Mouse (Mus musculus) gastrocnemius, adult 18-20 months (tissue): ENCODE measurements around the gene Hhipl2. TPM values are rescaled to one million over a fixed set of nuclear protein-coding genes. Genes with fewer than 3 reads are reported as not detected.
A peak's percentile ranks its signal among the peaks of the same experiment; 100 is the strongest.
"Not testable (repeated sequence)": the region's sequence is repeated elsewhere in the genome, so short reads cannot be mapped to it uniquely, and the experiment has no call there.

Experiments
- DNase-seq: peaks from one replicate; pipeline ENCODE4 v3.0.0; 2021; ENCODE audit warnings: low spot score
- long read RNA-seq, 2 experiments: library from polyadenylated mRNA; stranded (forward); transcript quantifications; one replicate each; pipeline ENCODE4 v2.0.0; 2021
- total RNA-seq, 2 experiments: library from RNA; stranded (reverse); gene quantifications; 2 replicates each; pipeline ENCODE4 v1.2.3; 2021

Hhipl2 gene
- not detected for total RNA-seq
- long read RNA-seq, experiment 1 = 0 reads
- long read RNA-seq, experiment 2 = 0 reads

- no peak for DNase-seq
Measured at GRCm38 (mm10) chr1:183417873-183418272, at the start of gene Hhipl2. Gene Hhipl2, plus strand, starts transcription at chr1:183418215.

- DNase-seq = peak; percentile 16
Measured at GRCm38 (mm10) chr1:183368601-183369400, 49.2 kb upstream of the Hhipl2 start.

- DNase-seq = peak; percentile 95
Measured at GRCm38 (mm10) chr1:183369427-183370014, 48.5 kb upstream of the Hhipl2 start, which contains the start of gene Mia3. Gene Mia3, minus strand, starts transcription at chr1:183369553.

DNA sequence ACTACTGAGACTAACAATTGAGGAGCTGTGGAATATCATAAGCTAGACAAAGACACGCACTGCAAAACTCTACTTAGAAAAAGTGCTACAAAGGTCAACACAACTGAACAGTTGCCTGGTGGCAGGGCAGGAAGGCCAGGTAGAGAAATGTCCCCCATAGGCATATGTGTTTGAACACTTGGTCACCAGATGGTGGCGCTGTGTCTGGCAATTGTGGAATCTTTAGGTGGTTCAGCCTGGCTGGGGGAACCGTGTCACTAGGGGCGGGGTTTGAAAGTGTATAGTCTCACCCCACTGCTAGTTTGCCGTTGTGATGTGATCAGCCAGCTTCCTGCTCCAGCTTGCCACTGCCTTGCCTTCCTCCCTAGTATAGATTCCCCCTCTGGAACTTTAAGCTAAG lies 43.3 kb upstream of the Hhipl2 start:
- no peak for DNase-seq

DNA sequence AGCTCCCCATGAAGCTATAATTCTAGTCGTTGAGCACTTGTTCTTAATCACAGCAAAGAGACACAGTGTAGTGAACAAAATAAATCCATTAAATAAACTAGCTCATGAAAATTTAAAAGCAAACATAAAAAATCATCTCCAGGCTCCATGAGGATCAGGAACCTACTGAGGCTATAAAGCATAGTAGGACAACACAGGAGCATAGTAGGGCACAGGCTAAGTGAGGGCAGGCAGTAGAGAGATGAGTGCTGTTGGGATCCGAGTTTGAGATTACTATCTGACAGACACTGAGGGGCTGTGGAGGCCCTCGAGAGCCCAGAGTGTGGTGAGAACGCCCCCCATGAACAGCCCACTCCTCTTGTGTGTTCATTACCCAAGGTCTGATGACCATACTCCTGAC lies 41.0 kb upstream of the Hhipl2 start:
- DNase-seq = no peak

DNA sequence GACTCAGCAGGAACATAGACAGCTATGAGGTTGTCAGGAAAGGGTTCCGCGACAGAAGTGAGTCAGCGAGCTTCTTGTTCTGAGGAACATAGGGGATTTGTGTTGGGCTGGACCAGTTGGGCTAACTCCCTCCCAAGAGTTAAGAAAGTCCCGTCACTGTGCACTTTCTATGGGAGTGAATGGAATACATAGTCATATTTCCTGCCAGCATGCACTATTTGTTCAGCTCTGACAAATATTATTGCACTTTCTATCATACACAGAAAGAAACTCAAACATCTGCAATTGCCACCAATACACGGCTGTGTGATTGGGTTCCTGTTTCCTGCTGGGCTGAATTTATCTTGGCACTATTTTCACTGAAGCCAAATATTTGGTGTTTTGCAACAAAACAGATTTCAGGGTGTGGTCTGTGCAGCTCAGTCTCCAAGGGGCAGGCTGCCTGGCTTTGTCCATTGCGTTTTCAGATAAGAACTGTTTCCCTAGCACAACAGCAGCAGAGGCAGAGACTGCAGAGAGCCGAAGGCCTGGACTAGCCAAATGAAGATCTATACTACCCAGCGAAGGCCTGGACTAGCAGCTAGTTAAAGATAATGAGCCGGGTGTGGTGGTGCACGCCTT lies 39.6 kb upstream of the Hhipl2 start:
- peak; percentile 40 for DNase-seq

- DNase-seq = not testable (repeated sequence)
Measured at GRCm38 (mm10) chr1:183379376-183379775, 38.6 kb upstream of the Hhipl2 start.

DNA sequence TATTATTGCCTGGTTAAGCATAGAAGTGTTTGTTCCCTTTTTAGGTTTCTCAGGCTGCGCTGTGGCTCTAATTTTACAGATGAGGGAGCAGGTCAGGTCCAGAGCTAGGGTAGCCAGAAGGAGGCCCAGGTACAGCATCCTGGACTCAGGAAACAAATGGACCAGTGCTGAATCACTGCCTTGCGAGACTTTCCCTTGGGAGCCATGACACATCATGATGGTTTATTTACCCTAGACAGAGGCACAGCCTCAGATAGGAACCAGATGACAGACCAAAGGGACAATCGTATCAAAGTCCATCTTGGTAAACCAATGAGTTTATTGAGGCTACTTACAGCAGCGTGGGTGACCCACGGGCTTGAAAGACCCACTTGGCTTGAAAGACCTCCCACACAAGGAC lies 36.2 kb upstream of the Hhipl2 start:
- DNase-seq = no peak

GRCm38 (mm10) chr1:183382621-183383020 lies 35.4 kb upstream of the Hhipl2 start:
- DNase-seq = no peak

DNA sequence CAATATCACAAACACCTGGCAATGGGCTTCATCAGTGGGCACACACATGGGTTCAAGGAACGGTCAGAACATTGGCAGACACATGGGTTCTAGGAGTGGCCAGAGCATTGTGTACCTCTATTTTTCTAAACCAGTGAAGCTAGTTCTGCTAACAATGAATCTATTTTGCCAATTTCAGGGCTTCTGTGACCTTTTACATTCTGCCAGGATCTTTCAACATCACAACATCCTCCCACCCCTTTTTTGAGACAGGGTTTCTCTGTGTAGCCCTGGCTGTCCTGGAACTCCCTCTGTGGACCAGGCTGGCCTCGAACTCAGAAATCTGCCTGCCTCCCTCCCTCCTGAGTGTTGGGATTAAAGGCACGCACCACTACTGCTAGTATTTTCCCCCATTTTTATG lies 30.6 kb upstream of the Hhipl2 start:
- not testable (repeated sequence) for DNase-seq

DNA sequence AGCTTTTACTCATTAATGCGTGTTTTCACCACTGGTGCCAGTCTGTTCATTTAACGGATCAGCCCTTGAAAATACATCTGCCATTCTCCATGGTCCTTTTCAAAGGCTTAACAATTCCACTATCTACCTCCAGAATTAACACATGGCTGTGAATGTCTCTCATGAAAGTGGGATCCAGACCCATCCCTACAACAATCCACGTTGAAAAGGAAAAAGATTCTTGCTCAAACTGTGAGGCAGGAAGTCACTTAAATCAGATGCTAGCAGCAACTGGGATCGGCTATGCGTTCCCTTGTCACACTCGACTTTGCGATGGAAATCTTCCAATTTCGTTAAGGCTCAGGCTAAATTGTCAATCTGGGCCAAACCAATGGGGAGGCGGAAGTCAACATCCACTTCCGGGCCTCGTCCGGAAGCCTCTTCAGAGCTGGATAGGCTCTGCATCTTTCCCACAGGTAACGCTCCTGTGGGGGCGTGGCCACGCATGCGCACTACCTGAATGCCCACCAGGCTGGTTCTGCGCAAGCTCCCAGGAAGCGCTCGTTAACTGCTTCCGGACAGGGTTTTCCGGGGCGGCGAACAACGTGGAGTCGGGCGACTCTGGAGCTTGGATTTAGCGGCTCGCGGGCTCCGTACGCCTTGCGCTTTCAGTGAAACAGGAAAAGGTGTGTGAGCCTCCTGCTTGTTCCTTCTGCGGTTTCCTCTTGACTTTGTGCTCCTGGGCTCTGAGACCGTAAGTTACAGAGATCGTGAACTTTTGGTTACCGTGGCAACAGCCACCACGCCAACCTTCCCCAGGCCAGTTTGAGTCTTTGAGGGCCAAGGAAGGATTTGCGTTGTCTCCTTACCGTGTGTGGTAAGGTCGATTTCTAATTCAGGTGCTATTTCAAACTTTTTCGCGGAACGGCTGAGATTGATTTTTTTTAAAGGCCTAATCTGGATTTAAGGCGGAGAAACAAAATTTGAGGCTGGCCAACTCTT lies 29.3 kb upstream of the Hhipl2 start, which contains the start of gene Taf1a:
TSS of gene Taf1a (plus strand) at position 556 of the 981 bp plus-strand sequence.
- peak; percentile 91 for DNase-seq

DNA sequence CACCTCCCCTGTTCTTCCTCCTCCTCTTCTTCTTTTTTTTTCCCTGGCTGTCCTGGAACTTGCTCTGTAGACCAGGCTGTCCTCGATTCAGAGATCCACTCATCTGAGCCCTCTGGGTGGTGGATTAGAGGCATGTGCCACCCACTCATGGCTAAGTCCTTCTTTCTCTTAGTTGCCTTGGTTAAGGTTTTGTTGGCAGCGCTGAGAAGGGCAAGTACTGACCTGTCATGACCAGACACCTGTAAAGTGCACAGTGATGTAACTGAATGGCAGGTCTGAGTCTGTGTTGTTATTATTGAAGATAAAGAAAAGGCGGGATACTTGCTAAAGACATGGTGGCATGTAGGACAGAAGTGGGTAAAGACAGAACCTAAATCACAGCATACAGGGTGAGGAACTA lies 14.6 kb upstream of the Hhipl2 start:
- DNase-seq = no peak

- no peak for DNase-seq
Measured at GRCm38 (mm10) chr1:183414081-183414727, 3.8 kb upstream of the Hhipl2 start.

DNA sequence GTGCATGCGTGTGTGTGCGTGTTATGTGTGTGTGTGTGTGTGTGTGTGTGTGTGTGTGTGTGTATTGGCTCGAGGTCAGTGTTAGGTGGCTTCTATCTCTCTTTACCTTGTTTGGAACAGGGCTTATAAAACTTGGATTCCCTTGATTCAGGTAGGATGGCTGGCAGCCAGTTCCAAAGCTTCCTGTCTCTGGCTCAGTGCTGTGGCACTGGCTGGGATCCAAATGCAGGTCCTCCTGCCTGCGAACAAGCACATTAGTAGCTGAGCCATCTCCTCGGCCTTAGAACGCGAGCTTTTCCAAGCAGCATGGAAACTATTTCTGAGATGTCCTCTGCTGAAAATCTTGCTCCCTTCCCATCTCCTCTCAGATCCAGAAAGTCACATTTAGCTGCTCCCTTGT lies 1.7 kb downstream of the Hhipl2 start:
- no peak for DNase-seq

- no peak for DNase-seq
Measured at GRCm38 (mm10) chr1:183420296-183420695, 2.3 kb downstream of the Hhipl2 start.

GRCm38 (mm10) chr1:183424100-183424499 lies 6.1 kb downstream of the Hhipl2 start:
- no peak for DNase-seq

DNA sequence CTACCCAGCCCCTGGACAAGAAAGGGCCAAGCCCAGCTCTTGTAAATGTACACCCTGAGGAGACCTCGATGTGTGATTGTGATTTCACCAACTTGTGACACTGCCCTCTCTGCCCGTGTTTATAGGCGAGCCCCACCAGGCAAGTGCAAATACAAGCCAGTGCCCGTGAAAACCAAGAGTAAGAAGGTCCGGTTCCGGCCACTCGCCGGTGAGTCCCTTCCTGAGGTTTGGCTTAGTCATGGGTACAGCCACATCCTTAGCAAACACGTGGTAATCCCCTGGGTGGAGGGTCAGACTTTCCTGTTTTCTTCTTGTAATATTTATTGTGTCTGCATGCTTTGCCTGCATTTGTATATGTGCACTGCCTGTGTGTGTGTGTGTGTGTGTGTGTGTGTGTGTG lies 16.9 kb downstream of the Hhipl2 start:
- DNase-seq = no peak

- peak; percentile 96 for DNase-seq
Measured at GRCm38 (mm10) chr1:183439036-183439435, 21.0 kb downstream of the Hhipl2 start.

- DNase-seq = peak; percentile 85
Measured at GRCm38 (mm10) chr1:183442015-183442774, 24.2 kb downstream of the Hhipl2 start.

- no peak for DNase-seq
Measured at GRCm38 (mm10) chr1:183453066-183453465, 35.1 kb downstream of the Hhipl2 start.
